Mouse (Mus musculus): ENCODE measurements at regions not wholly inside any gene's neighbourhood (a gene's known extent, or its start where the extent isn't known, plus 50 kb on each side); places are given as distances from the start of the nearest gene placed in this dataset.

GRCm38 (mm10) chr5:77494601-77495000 lies 86.8 kb upstream of the Igfbp7 start:
- Histone ChIP-seq H3K4me1 (ENCODE audit: control insufficient read depth in 1 of 2, insufficient read depth in 2 of 2) (peaks cover 0 to 11% of the 10 kb centered on the region in 2 experiments; a peak in 3 of 4 replicates), H3K4me2 (ENCODE audit: insufficient read depth, low read depth, poor library complexity, severe bottlenecking) (no peak overlapping the region), H3K9ac (ENCODE audit: insufficient read depth, low read depth) (no peak overlapping the region), H3K36me3 (replicated peaks in 1 of 2; ENCODE audit: control insufficient read depth in 1 of 2, insufficient read depth in 1 of 2, low read length in 1 of 2) (no peaks in the 10 kb centered on the region), H3K79me2 (replicated peaks; ENCODE audit: control insufficient read depth, extremely low read depth, insufficient read depth, poor library complexity, severe bottlenecking) (no peaks in the 10 kb centered on the region), H3K27me3 (replicated peaks) (no peaks in the 10 kb centered on the region), H3K4me3 (replicated peaks in 1 of 3; ENCODE audit: low read depth in 2 of 3, low read length in 2 of 3, poor library complexity in 1 of 3) (no peak overlapping the region), H3K27ac (ENCODE audit: insufficient read depth, low read depth) (no peak overlapping the region), H3K9me3 (replicated peaks; ENCODE audit: low read length) (no peaks in the 10 kb centered on the region)
- in situ Hi-C loops (cut with MboI; ENCODE audit: low pct_ligation_motif_present, low pct_unique_long_range_greater_than_20kb, low sequenced_read_pairs) (no loop called here), dilution Hi-C loops (cut with MboI; ENCODE audit: extremely low pct_ligation_motif_present, extremely low pct_unique_long_range_greater_than_20kb, low sequenced_read_pairs) (no loop called here)
- no peak for DNase-seq (ENCODE audit: extremely low read depth)
- TF ChIP-seq JUN (IDR thresholded peaks at IDR 0.05; ENCODE audit: insufficient read depth, low read depth, low read length) (no peak), ZMIZ1 (IDR thresholded peaks at IDR 0.05; ENCODE audit: low read depth, low read length) (no peak), POLR2A (IDR thresholded peaks at IDR 0.05; ENCODE audit: low read depth, low read length) (no peak), BHLHE40 (IDR thresholded peaks at IDR 0.05; ENCODE audit: low read depth, low read length) (no peak), MAZ (IDR thresholded peaks at IDR 0.05; ENCODE audit: low read depth, low read length) (no peak), MEF2A (IDR thresholded peaks at IDR 0.05; ENCODE audit: borderline replicate concordance, low read depth, low read length) (no peak), POLR2AphosphoS2 (IDR thresholded peaks at IDR 0.05; ENCODE audit: low read depth, low read length) (no peak), TBP (conservative IDR thresholded peaks at IDR 0.05; ENCODE audit: low read depth, low read length) (no peak), MAX (IDR thresholded peaks at IDR 0.05; ENCODE audit: low read length) (no peak), IRF4 (IDR thresholded peaks at IDR 0.05; ENCODE audit: low read depth, low read length) (no peak), E2F4 (IDR thresholded peaks at IDR 0.05; ENCODE audit: insufficient replicate concordance, low read depth, low read length) (no peak), ETS1 (conservative IDR thresholded peaks at IDR 0.05; ENCODE audit: low read depth, low read length) (no peak), TCF12 (IDR thresholded peaks at IDR 0.05; ENCODE audit: low read depth, low read length) (no peak), MYC (IDR thresholded peaks at IDR 0.05; ENCODE audit: low read depth, low read length) (no peak), USF2 (conservative IDR thresholded peaks at IDR 0.05; ENCODE audit: low read depth, low read length) (no peak), EP300 (IDR thresholded peaks at IDR 0.05; ENCODE audit: low read length) (no peak), RCOR1 (conservative IDR thresholded peaks at IDR 0.05; ENCODE audit: low read depth, low read length) (no peak), NELFE (IDR thresholded peaks at IDR 0.05; ENCODE audit: low read depth, low read length) (no peak), ELF1 (IDR thresholded peaks at IDR 0.05; ENCODE audit: low read depth, low read length) (no peak), RAD21 (IDR thresholded peaks at IDR 0.05; ENCODE audit: low read depth, low read length) (no peak)

DNA sequence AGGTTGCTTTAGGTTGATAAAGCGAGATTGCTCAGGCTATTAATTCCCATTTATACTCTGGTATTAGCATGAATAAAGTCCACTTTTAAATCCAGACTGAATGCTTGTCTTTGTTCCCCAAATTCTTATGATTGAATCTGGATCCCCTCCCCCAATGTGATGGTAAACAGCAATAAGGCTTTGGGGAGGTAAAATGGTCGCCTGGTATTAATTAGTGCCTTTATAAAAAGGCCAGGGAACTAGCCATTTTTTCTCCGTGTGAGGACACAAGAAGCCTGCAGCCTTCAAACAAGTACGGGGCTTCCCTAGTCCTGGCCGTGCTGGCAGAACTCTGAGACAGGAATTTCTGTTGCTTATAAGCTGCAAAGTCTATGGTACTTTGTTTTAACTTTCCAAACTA lies 81.1 kb upstream of the Igfbp7 start:
- no peak overlapping the region for H3K4me2 ChIP-seq (ENCODE audit: insufficient read depth, low read depth, poor library complexity, severe bottlenecking)
- dilution Hi-C loops (cut with MboI; ENCODE audit: extremely low pct_ligation_motif_present, extremely low pct_unique_long_range_greater_than_20kb, low sequenced_read_pairs) (no loop called here), in situ Hi-C loops (cut with MboI; ENCODE audit: low pct_ligation_motif_present, low pct_unique_long_range_greater_than_20kb, low sequenced_read_pairs) (no loop called here)
- no peaks in the 10 kb centered on the region for H3K36me3 ChIP-seq (replicated peaks in 1 of 2; ENCODE audit: control insufficient read depth in 1 of 2, insufficient read depth in 1 of 2, low read length in 1 of 2)
- H3K9me3 ChIP-seq (replicated peaks; ENCODE audit: low read length) = no peaks in the 10 kb centered on the region
- no peak overlapping the region for H3K9ac ChIP-seq (ENCODE audit: insufficient read depth, low read depth)
- no peak overlapping the region for H3K4me3 ChIP-seq (replicated peaks in 1 of 3; ENCODE audit: low read depth in 2 of 3, low read length in 2 of 3, poor library complexity in 1 of 3)
- H3K79me2 ChIP-seq (replicated peaks; ENCODE audit: control insufficient read depth, extremely low read depth, insufficient read depth, poor library complexity, severe bottlenecking) = no peaks in the 10 kb centered on the region
- TF ChIP-seq ZNF384 (IDR thresholded peaks at IDR 0.05; ENCODE audit: low read depth, low read length) (no peak), HCFC1 (IDR thresholded peaks at IDR 0.05; ENCODE audit: low read depth, low read length) (no peak), EP300 (IDR thresholded peaks at IDR 0.05; ENCODE audit: low read length) (no peak), MAFK (IDR thresholded peaks at IDR 0.05; ENCODE audit: insufficient replicate concordance, low read length) (no peak), USF2 (conservative IDR thresholded peaks at IDR 0.05; ENCODE audit: low read depth, low read length) (no peak), IRF4 (IDR thresholded peaks at IDR 0.05; ENCODE audit: low read depth, low read length) (no peak), NELFE (IDR thresholded peaks at IDR 0.05; ENCODE audit: low read depth, low read length) (no peak), MAX (IDR thresholded peaks at IDR 0.05; ENCODE audit: low read length) (no peak), USF1 (IDR thresholded peaks at IDR 0.05; ENCODE audit: low read depth, low read length) (no peak), ZKSCAN1 (IDR thresholded peaks at IDR 0.05; ENCODE audit: borderline replicate concordance, low read depth, low read length) (no peak), GABPA (IDR thresholded peaks at IDR 0.05; ENCODE audit: insufficient replicate concordance, low read depth, low read length) (no peak), CHD1 (IDR thresholded peaks at IDR 0.05; ENCODE audit: low read depth, low read length) (no peak), RCOR1 (conservative IDR thresholded peaks at IDR 0.05; ENCODE audit: low read depth, low read length) (no peak), NRF1 (IDR thresholded peaks at IDR 0.05; ENCODE audit: low read depth, low read length) (no peak), PAX5 (IDR thresholded peaks at IDR 0.05; ENCODE audit: low read length) (no peak), ETS1 (conservative IDR thresholded peaks at IDR 0.05; ENCODE audit: low read depth, low read length) (no peak), ZMIZ1 (IDR thresholded peaks at IDR 0.05; ENCODE audit: low read depth, low read length) (no peak), MXI1 (IDR thresholded peaks at IDR 0.05; ENCODE audit: low read depth, low read length) (no peak), POLR2A (IDR thresholded peaks at IDR 0.05; ENCODE audit: low read depth, low read length) (no peak)
- DNase-seq (ENCODE audit: extremely low read depth) = no peak
- H3K27me3 ChIP-seq (replicated peaks) = no peaks in the 10 kb centered on the region
- H3K27ac ChIP-seq (ENCODE audit: insufficient read depth, low read depth) = no peak overlapping the region
- H3K4me1 ChIP-seq (ENCODE audit: control insufficient read depth in 1 of 2, insufficient read depth in 2 of 2) = no peaks in the 10 kb centered on the region
